ENCODE assay signal across 9 mouse cellular contexts in genomic region chr15:56336449-56336848, GRCm38 (mm10).
DNase-seq lines count a peak whose midpoint lies in the region; ATAC-seq and TF ChIP-seq lines count a peak whose summit lies in the region.
"Had no signal": no experiment of that assay in that cellular context is flagged by ENCODE, and none has a peak within 500 bp of the region (broad histone marks: within the 10 kb centered on the region; RNA-seq: fewer than 3 reads in every experiment).

No protein-coding gene starts in this region.

- no peak overlapping the region for H3K9ac ChIP-seq in CH12.LX (ENCODE audit: insufficient read depth, low read depth)
- H3K9ac ChIP-seq in kidney, postnatal 0 days (ENCODE audit: low read depth, low read length) = no peak overlapping the region
- H3K9ac ChIP-seq in limb, embryonic 13.5 days = no peak overlapping the region
- H3K9ac ChIP-seq: heart, embryonic 13.5 days had no signal

- no peak overlapping the region for H3K4me3 ChIP-seq in CH12.LX (replicated peaks in 1 of 3; ENCODE audit: low read depth in 2 of 3, low read length in 2 of 3, poor library complexity in 1 of 3)
- H3K4me3 ChIP-seq in cortical plate, adult 2 months (ENCODE audit: insufficient read depth, low read length) = no peak overlapping the region
- no peak overlapping the region for H3K4me3 ChIP-seq in kidney, postnatal 0 days (replicated peaks; ENCODE audit: low read depth, low read length)
- H3K4me3 ChIP-seq in limb, embryonic 13.5 days = no peak overlapping the region
- H3K4me3 ChIP-seq: heart, embryonic 13.5 days had no signal

- no peak overlapping the region for H3K4me2 ChIP-seq in CH12.LX (ENCODE audit: insufficient read depth, low read depth, poor library complexity, severe bottlenecking)
- no peak overlapping the region for H3K4me2 ChIP-seq in kidney, postnatal 0 days (ENCODE audit: low read length)
- no peak overlapping the region for H3K4me2 ChIP-seq in limb, embryonic 13.5 days (replicated peaks)
- H3K4me2 ChIP-seq: heart, embryonic 13.5 days had no signal

- peak; percentile 83 for TF ChIP-seq RAD21 in CH12.LX (IDR thresholded peaks at IDR 0.05; ENCODE audit: low read depth, low read length)

- no peak for TF ChIP-seq EP300 in CH12.LX (IDR thresholded peaks at IDR 0.05; ENCODE audit: low read length)

- no peaks in the 10 kb centered on the region for H3K36me3 ChIP-seq in CH12.LX (replicated peaks in 1 of 2; ENCODE audit: control insufficient read depth in 1 of 2, insufficient read depth in 1 of 2, low read length in 1 of 2)
- H3K36me3 ChIP-seq in kidney, postnatal 0 days (ENCODE audit: insufficient read depth, low read length) = no peaks in the 10 kb centered on the region
- no peaks in the 10 kb centered on the region for H3K36me3 ChIP-seq in limb, embryonic 13.5 days
- H3K36me3 ChIP-seq: heart, embryonic 13.5 days had no signal

- H3K9me3 ChIP-seq in CH12.LX (replicated peaks; ENCODE audit: low read length) = no peaks in the 10 kb centered on the region
- no peaks in the 10 kb centered on the region for H3K9me3 ChIP-seq in kidney, postnatal 0 days (replicated peaks; ENCODE audit: low read length)
- no peaks in the 10 kb centered on the region for H3K9me3 ChIP-seq in limb, embryonic 13.5 days
- H3K9me3 ChIP-seq: heart, embryonic 13.5 days had no signal

- no peaks in the 10 kb centered on the region for H3K79me2 ChIP-seq in CH12.LX (replicated peaks; ENCODE audit: control insufficient read depth, extremely low read depth, insufficient read depth, poor library complexity, severe bottlenecking)

- dilution Hi-C loops in CH12.LX (cut with MboI; ENCODE audit: extremely low pct_ligation_motif_present, extremely low pct_unique_long_range_greater_than_20kb, low sequenced_read_pairs) = no loop called here

- no peaks in the 10 kb centered on the region for H3K27me3 ChIP-seq in CH12.LX (replicated peaks)
- no peaks in the 10 kb centered on the region for H3K27me3 ChIP-seq in kidney, postnatal 0 days (ENCODE audit: insufficient read depth, low read length)
- no peaks in the 10 kb centered on the region for H3K27me3 ChIP-seq in limb, embryonic 13.5 days
- H3K27me3 ChIP-seq: heart, embryonic 13.5 days had no signal

- ATAC-seq in kidney, postnatal 0 days (replicated peaks; ENCODE audit: low FRiP score, low read depth) = peak; percentile 54; the same call in 1 of the 2 replicates
- 0 out of 2 replicates have a peak, but pooled peaks have one; percentile 24 for ATAC-seq in limb, embryonic 13.5 days (ENCODE audit: low FRiP score, low read depth)
- ATAC-seq in activated CD4-positive, CD25-positive, alpha-beta regulatory T cell, adult 4 months = no peak

- WGBS in kidney, postnatal 0 days = 27% methylated on average over 5 of the region's 5 CpGs
- 40% methylated on average over 5 of the region's 5 CpGs for WGBS in limb, embryonic 13.5 days

- in situ Hi-C loops in CH12.LX (cut with MboI; ENCODE audit: low pct_ligation_motif_present, low pct_unique_long_range_greater_than_20kb, low sequenced_read_pairs) = loop anchor here (25.0 kb wide), 3 partner anchors 274 to 1201 kb away; no protein-coding TSS in a partner anchor

- TF ChIP-seq POLR2A in CH12.LX (IDR thresholded peaks at IDR 0.05; ENCODE audit: low read depth, low read length) = no peak
- no peak for TF ChIP-seq POLR2A in cortical plate, adult 2 months (IDR thresholded peaks at IDR 0.05; ENCODE audit: extremely low read depth, insufficient read depth, low read length)

- DNase-seq in CH12.LX (ENCODE audit: extremely low read depth) (peak; percentile 75), adipocyte (ENCODE audit: low spot score) (peak; percentile 83)
- peak; percentile 25 for DNase-seq in gastrocnemius, postnatal 25 days
- peak; percentile 87 for DNase-seq in kidney, postnatal 0 days (ENCODE audit: low spot score)
- DNase-seq in ovary, postnatal 36 days (ENCODE audit: low spot score) = peak; percentile 54

- no peaks in the 10 kb centered on the region for H3K4me1 ChIP-seq in CH12.LX (ENCODE audit: control insufficient read depth in 1 of 2, insufficient read depth in 2 of 2)
- no peaks in the 10 kb centered on the region for H3K4me1 ChIP-seq in cortical plate, adult 2 months (ENCODE audit: control insufficient read depth, insufficient read depth, low read length)
- no peaks in the 10 kb centered on the region for H3K4me1 ChIP-seq in kidney, postnatal 0 days (replicated peaks; ENCODE audit: insufficient read depth, low read length)
- H3K4me1 ChIP-seq in limb, embryonic 13.5 days = peaks cover 31% of the 10 kb centered on the region

- H3K27ac ChIP-seq in CH12.LX (ENCODE audit: insufficient read depth, low read depth) = no peak overlapping the region
- no peak overlapping the region for H3K27ac ChIP-seq in cortical plate, adult 2 months (ENCODE audit: insufficient read depth, low read length)
- no peak overlapping the region for H3K27ac ChIP-seq in kidney, postnatal 0 days
- H3K27ac ChIP-seq in limb, embryonic 13.5 days = no peak overlapping the region
- H3K27ac ChIP-seq: heart, embryonic 13.5 days had no signal

- peak; percentile 83 to 89 for TF ChIP-seq CTCF in CH12.LX (conservative IDR thresholded peaks at IDR 0.05 in 1 of 2, IDR thresholded peaks at IDR 0.05 in 1 of 2; ENCODE audit: low read depth in 2 of 2, low read length in 2 of 2)
- TF ChIP-seq CTCF in cortical plate, adult 2 months (IDR thresholded peaks at IDR 0.05; ENCODE audit: extremely low read depth, insufficient read depth, low read length) = peak; percentile 94
- TF ChIP-seq CTCF in kidney, postnatal 0 days (IDR thresholded peaks at IDR 0.05; ENCODE audit: low read depth) = peak; percentile 94

TF ChIP-seq in CH12.LX, 34 proteins besides CTCF, POLR2A, EP300 and RAD21:
- TF ChIP-seq E2F4 (IDR thresholded peaks at IDR 0.05; ENCODE audit: insufficient replicate concordance, low read depth, low read length) (no peak), CHD2 (IDR thresholded peaks at IDR 0.05; ENCODE audit: low read length) (no peak), SIN3A (IDR thresholded peaks at IDR 0.05; ENCODE audit: low read length) (no peak), SMC3 (IDR thresholded peaks at IDR 0.05; ENCODE audit: low read depth, low read length) (peak; percentile 83)

Comparison
In these comparisons a context has a peak if more than half of its experiments do, and no peak if none do; other contexts are left out.
1. DNase-seq: peak in every context shown above with its lines; median percentile 87 in kidney, postnatal 0 days; 83 in adipocyte; 75 in CH12.LX; 54 in ovary, postnatal 36 days; 25 in gastrocnemius, postnatal 25 days.